In the genomic region with DNA sequence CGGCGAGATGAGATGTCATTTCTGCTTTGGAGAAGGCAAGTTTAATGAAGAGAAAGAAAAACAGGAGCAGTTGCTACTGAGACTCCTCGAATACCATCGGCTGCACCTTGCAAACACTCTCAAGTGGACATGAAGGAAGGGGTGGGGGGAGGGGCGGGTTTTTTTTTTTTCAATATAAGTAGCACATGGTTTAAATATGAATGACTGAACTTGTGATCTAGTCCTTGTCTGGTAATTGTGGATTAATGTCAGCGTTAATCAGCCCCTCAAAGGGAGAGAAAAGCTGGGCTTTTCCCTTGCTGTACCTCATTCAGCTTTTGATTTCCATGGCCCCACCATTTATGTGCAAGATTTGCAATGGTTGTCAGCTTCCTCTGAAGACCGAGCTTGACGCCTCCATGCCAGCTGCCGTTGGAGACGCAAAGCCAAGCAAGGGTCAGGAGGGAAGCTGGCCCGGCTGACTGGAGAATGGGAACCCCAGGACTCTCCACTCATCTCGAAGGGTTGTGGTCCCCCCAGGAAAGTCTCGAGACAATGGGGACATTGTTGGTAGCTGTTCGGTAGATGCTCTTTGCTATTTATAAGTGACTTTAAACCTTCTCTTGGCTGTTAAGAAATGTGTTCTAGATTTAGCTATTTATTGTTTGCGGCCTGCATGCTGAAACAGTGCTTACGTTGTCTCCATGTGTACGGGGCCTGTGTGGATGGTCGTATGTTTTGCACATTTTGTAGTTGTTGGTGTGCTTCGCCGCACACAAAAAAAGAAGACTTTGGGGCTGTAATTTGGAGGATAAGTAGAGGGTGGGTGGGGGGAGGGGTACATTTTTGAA, we compare ENCODE assay signal across 15 mouse cellular contexts. TPM values are rescaled to one million over a fixed set of nuclear protein-coding genes. Genes with fewer than 3 reads are reported as not detected.
DNase-seq lines count a peak whose midpoint lies in the region; ATAC-seq lines count a peak whose summit lies in the region.
"Had no signal": no experiment of that assay in that cellular context is flagged by ENCODE, and none has a peak within 500 bp of the region (broad histone marks: within the 10 kb centered on the region; RNA-seq: fewer than 3 reads in every experiment).

No protein-coding gene starts in this region.

- H3K36me3 ChIP-seq in forebrain, embryonic 14.5 days (ENCODE audit: control insufficient read depth, insufficient read depth, low read length) = peaks cover 73% of the 10 kb centered on the region
- H3K36me3 ChIP-seq in neural tube, embryonic 13.5 days = peaks cover 72% of the 10 kb centered on the region

- H3K4me1 ChIP-seq in forebrain, embryonic 14.5 days (ENCODE audit: control insufficient read depth, insufficient read depth, low read length) = peaks cover 90% of the 10 kb centered on the region
- peaks cover 96% of the 10 kb centered on the region for H3K4me1 ChIP-seq in neural tube, embryonic 13.5 days (replicated peaks)

- no peak overlapping the region for H3K4me3 ChIP-seq in forebrain, embryonic 14.5 days (ENCODE audit: low read depth, low read length)
- no peak overlapping the region for H3K4me3 ChIP-seq in neural tube, embryonic 13.5 days
- H3K4me3 ChIP-seq: heart, embryonic 13.5 days; limb, embryonic 12.5 days; lung, embryonic 15.5 days had no signal

- peak overlapping the region; percentile 13; the same call in 1 of the 2 replicates for H3K9ac ChIP-seq in forebrain, embryonic 14.5 days (ENCODE audit: low read length)
- H3K9ac ChIP-seq in neural tube, embryonic 13.5 days = 0 out of 2 replicates have a peak overlapping the region, but pooled peaks have one; percentile 17
- H3K9ac ChIP-seq: heart, embryonic 13.5 days; limb, embryonic 12.5 days; lung, embryonic 15.5 days had no signal

- H3K27me3 ChIP-seq in forebrain, embryonic 14.5 days (replicated peaks; ENCODE audit: control insufficient read depth, insufficient read depth, low read length) = no peaks in the 10 kb centered on the region
- H3K27me3 ChIP-seq in neural tube, embryonic 13.5 days = no peaks in the 10 kb centered on the region
- H3K27me3 ChIP-seq: heart, embryonic 13.5 days; limb, embryonic 12.5 days; lung, embryonic 15.5 days had no signal

- DNase-seq in cerebellum, postnatal 10 days = peak; percentile 57 to 65
- DNase-seq in cerebellum, adult 9-10 months = no peak
- peak; percentile 47 for DNase-seq in forebrain, embryonic 14.5 days (ENCODE audit: low spot score)
- peak; percentile 64 for DNase-seq in mesoderm, embryonic 11.5 days (ENCODE audit: low read depth, low spot score)
- DNase-seq in heart, postnatal 4 days = no peak
- DNase-seq in heart, postnatal 36 days = no peak
- DNase-seq in kidney, postnatal 4 days = no peak
- DNase-seq: cerebellum, adult 8-10 months; gastrocnemius, postnatal 36 days; kidney, adult 11 months; layer of hippocampus, adult 9-11 months had no signal

- no peaks in the 10 kb centered on the region for H3K9me3 ChIP-seq in forebrain, embryonic 14.5 days (replicated peaks; ENCODE audit: control insufficient read depth, low read length)
- H3K9me3 ChIP-seq in neural tube, embryonic 13.5 days = no peaks in the 10 kb centered on the region
- H3K9me3 ChIP-seq: heart, embryonic 13.5 days; limb, embryonic 12.5 days; lung, embryonic 15.5 days had no signal

- intact Hi-C loops in heart, postnatal 36 days (cut with DNase I) = no loop called here

- 10% methylated on average over 20 of the region's 20 CpGs for WGBS in forebrain, embryonic 14.5 days
- 22% methylated on average over 20 of the region's 20 CpGs for WGBS in neural tube, embryonic 13.5 days

- H3K27ac ChIP-seq in forebrain, embryonic 14.5 days (ENCODE audit: low read depth, low read length) = peak overlapping the region; percentile 92
- peak overlapping the region; percentile 68 for H3K27ac ChIP-seq in neural tube, embryonic 13.5 days (replicated peaks)
- H3K27ac ChIP-seq: limb, embryonic 12.5 days; lung, embryonic 15.5 days had no signal

- peak overlapping the region; percentile 96 for H3K4me2 ChIP-seq in forebrain, embryonic 14.5 days (ENCODE audit: low read length)
- 0 out of 2 replicates have a peak overlapping the region, but pooled peaks have one; percentile 87 for H3K4me2 ChIP-seq in neural tube, embryonic 13.5 days
- H3K4me2 ChIP-seq: heart, embryonic 13.5 days; limb, embryonic 12.5 days; lung, embryonic 15.5 days had no signal

- ATAC-seq in forebrain, embryonic 14.5 days = no peak
- ATAC-seq in neural tube, embryonic 13.5 days (ENCODE audit: low read depth) = peak; percentile 36

RNA-seq across cellular contexts. Expression of a gene that starts 9.9 kb away (rescaled TPM):
- polyA plus RNA-seq in forebrain, embryonic 14.5 days (2014; fragmentation: Nextera tagmentation; extraction: Ambion mirVana) = 89.5 and 96.5 TPM in 2 replicates
- polyA plus RNA-seq in neural tube, embryonic 13.5 days (2015; fragmentation: Nextera tagmentation; extraction: Ambion mirVana) = 54.9 and 59.5 TPM in 2 replicates
- total RNA-seq in heart, postnatal 4 days (2021) = 10 to 100 TPM; 14.1 to 15.3 TPM
- total RNA-seq in heart, postnatal 36 days (2021) = 1 to 10 TPM; 4.7 to 8.1 TPM

RNA-seq across cellular contexts. Expression of a gene that starts 52.6 kb away (rescaled TPM):
- polyA plus RNA-seq in forebrain, embryonic 14.5 days (2014; fragmentation: Nextera tagmentation; extraction: Ambion mirVana) = 38.0 and 41.9 TPM in 2 replicates
- 42.7 and 44.7 TPM in 2 replicates for polyA plus RNA-seq in neural tube, embryonic 13.5 days (2015; fragmentation: Nextera tagmentation; extraction: Ambion mirVana)
- total RNA-seq in heart, postnatal 4 days (2021) = 10 to 100 TPM; 20.8 to 23.5 TPM
- total RNA-seq in heart, postnatal 36 days (2021) = 10 to 100 TPM; 24.8 to 28.0 TPM

Comparison
In these comparisons a context has a peak if more than half of its experiments do, and no peak if none do; other contexts are left out.
1. DNase-seq: peak in cerebellum, postnatal 10 days (2 of 2), forebrain, embryonic 14.5 days (single experiment) and mesoderm, embryonic 11.5 days (single experiment); none in cerebellum, adult 9-10 months (single experiment), heart, postnatal 4 days (single experiment), heart, postnatal 36 days (0 of 2) and kidney, postnatal 4 days (0 of 2).